Mouse (Mus musculus) c-Kit-negative CD71-positive TER-119-positive erythroid progenitor cells, embryonic 14.5 days (primary cell): ENCODE results near the gene Catsperb.
"Not testable (repeated sequence)": the region's sequence is repeated elsewhere in the genome, so short reads cannot be mapped to it uniquely, and the experiment has no call there.

ENCODE experiments used
- DNase-seq: peaks from one replicate; pipeline ENCODE4 v3.0.0-alpha.2; 2013; ENCODE audit warnings: low read depth, low spot score

Catsperb gene

DNA sequence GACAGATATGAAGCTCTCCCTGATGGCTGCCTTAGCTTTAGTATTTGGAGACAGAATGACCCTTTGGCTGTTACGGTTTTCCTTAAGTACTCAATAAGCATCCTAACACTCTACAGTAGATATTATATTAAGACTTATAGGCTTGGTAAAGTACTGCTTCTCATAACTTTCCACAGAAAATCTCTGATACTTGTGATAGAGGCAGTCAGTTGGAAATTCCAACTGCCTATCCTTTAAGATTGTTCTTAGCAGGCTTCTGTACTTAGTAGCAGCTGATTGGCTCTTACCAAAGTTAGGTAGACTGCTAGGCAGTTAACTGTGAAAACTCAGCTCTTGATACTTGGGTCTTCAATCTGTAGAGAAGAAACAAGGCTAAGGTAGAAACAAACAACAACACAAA, at the start of gene Catsperb:
Gene Catsperb (plus strand): TSS at position 301 of the 400 bp plus-strand sequence.
- not testable (repeated sequence) for DNase-seq

DNA sequence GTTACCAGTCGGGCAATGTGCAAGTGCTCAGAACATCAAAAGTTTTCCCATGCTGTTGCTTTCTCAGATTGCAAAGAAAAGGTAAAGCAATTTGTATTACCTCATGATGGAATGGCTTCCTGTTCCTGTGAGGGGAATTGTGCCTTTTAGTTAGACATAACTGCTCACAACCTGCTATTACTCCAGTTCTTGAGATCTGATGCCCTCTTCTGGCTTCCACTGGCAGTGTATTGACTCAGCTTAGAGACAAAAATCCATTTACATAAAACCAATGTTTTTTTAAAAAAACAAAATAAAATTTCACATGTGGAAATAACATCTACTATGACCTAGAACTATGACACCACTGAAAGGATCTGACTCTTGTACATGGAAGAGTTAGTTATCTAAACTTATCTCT, 43.0 kb upstream of the Catsperb start:
- DNase-seq: not testable (repeated sequence)

DNA sequence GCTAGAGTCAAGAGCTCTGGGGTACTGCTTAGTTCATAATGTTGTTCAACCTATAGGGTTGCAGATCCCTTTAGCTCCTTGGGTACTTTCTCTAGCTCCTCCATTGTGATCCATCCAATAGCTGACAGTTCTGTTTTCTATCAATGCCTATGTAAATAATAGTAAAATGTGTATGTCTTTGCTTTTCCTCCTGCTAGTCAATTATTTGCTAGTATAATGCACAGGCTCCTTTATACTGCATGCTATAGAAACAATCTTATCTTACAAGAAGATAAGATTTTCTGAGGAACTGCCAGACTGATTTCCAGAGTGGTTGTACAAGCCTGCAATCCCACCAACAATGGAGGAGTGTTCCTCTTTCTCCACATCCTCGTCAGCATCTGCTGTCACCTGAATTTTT, 23.0 kb upstream of the Catsperb start:
- DNase-seq: not testable (repeated sequence)

DNA sequence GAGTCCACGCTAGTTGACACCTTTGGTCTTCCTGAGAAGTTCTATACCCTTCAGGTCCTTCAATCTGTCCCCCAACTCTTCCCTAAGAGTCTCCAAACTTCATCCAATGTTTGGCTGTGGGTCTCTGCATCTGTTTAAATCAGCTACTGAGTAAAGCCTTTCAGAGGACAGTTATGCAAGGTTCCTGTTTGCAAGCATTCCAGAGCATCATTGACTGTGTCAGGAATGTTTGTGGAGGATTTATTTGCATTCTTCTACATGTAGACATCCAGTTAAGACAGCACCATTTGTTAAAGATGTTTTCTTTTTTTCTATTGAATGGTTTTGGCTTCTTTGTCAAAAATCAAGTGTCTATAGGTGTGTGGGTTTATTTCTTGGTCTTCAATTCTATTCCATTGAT, 21.7 kb downstream of the Catsperb start:
- DNase-seq: no peak

DNA sequence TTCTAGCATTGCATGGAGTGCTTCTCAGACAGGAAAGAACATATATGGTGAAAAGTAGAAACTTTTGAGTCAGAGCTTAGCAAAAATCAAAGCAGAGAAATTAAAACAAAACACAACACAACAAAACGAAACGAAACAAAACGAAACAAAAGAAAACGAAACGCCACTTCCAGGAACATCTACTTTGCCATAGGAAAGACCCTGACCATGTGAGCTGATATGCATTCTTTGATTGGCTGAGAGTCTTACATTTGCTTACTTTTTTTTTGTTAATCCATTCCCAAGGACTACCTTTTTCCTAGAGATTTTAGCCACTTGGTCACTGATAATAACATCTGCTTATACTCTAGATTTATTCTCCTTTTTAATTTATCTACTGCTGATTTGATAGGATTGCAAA, 57.6 kb downstream of the Catsperb start:
- DNase-seq: no peak

DNA sequence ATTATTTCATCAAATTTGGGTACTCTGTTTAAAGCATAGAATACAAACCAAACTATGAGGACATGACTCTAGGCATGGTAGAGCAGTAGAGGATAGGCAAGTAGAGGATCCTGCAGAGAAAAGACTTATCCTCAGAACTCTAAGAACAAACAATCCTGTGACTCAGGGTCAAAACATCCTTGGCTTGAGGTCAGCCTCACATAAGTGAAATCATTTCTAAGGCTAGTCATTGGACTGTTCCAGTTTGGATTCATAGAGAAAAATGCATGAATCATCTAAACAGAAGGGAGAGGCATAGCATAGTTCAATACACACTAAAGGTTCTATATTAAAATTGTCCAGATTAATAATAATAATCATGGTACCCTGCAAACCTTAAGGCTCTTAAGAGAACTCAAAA, 79.1 kb downstream of the Catsperb start:
- DNase-seq: no peak

DNA sequence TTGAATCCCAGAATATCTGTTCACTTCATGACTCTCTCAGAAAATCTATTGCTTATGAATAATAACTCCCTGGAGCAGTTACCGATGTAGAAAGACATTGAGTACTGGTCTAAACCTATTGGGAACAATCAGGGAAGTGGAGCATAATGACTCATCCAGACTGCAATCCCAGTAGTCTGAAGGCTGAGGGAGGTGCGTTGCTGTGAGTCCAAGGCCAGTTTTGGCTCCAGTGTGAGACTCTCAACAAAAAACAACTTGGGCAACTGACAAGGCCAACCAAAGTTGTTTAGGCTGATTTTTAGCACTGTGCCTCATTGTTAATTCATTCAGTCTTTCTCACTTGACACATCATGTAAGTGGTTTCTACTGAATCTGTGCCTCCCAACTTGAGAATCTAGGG, 106.9 kb downstream of the Catsperb start:
- not testable (repeated sequence) for DNase-seq

DNA sequence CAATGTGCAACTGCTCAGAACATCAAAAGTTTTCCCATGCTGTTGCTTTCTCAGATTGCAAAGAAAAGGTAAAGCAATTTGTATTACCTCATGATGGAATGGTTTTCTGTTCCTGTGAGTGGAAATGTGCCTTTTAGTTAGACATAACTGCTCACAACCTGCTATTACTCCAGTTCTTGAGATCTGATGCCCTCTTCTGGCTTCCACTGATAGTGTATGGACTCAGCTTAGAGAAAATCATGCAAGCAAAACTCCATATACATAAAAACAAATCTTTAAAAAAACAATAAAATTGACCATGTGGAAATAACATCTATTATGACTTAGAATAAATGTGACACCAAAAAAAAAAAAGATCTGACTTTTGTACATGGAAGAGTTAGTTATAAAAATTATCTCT, 202.2 kb downstream of the Catsperb start:
- DNase-seq: not testable (repeated sequence)

DNA sequence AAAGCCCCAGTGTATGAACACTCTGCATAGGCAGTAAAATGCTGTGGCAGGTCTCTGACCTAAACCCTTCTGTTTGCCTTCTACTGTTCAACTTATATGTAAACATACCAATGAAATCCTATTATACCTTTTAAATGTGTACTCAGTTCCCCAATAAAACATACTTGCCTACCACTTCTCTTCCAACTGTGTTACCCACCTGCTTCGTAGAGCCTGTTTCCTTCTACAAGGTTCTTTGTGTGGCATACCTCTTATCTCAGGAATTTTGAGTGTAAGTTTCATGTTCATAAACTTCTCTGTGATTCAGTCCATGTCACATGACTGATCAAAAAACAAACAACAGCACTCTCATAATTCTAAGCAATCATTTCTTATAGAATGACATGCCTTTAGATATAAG, 228.7 kb downstream of the Catsperb start:
- DNase-seq: no peak

DNA sequence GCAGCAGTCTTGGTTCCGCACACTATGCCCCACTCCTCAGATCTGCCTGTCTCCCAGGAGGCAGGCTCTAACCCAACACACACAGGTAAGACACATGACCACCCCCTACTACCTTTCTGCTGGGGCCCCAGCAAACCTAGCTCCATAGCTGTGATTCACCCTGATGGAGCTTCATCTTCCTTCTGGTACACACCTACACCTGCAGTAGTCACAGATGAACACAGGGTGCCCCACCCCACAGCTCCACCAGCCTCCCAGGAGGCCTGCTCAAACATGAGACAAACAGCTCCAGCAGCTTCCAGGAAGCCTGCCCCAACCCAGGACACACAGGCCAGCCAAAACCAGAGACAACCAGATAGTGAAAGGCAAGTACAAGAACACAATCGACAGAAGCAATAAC, 263.0 kb downstream of the Catsperb start:
- DNase-seq: no peak
